Mouse (Mus musculus) kidney, embryonic 15.5 days (tissue): ENCODE measurements at regions not wholly inside any gene's neighbourhood (a gene's known extent, or its start where the extent isn't known, plus 50 kb on each side); places are given as distances from the start of the nearest gene placed in this dataset.

Experiments
- ATAC-seq: fragments of 200-750 bp; cut with Nextera tagmentation; replicated peaks from 2 replicates; pipeline ENCODE4 v1.8.0; 2017; ENCODE audit warnings: moderate TSS enrichment; ENCODE audit not compliant: low FRiP score
- H3K27ac ChIP-seq: fragments of 300-500 bp; sonication (generic); 2 replicates; pipeline ENCODE4 v1.5.1; 2015; ENCODE audit warnings: mild to moderate bottlenecking, inconsistent platforms
- H3K27me3 ChIP-seq: fragments of 300-500 bp; sonication (generic); 2 replicates; pipeline ENCODE4 v1.6.1; 2015; ENCODE audit warnings: inconsistent platforms
- H3K36me3 ChIP-seq: fragments of 300-500 bp; sonication (generic); 2 replicates; pipeline ENCODE4 v1.6.1; 2015; ENCODE audit warnings: inconsistent platforms
- H3K4me1 ChIP-seq: fragments of 300-500 bp; sonication (generic); 2 replicates; pipeline ENCODE4 v1.6.1; 2015; ENCODE audit warnings: inconsistent platforms
- H3K4me2 ChIP-seq: fragments of 300-500 bp; sonication (generic); 2 replicates; pipeline ENCODE4 v1.6.1; 2015; ENCODE audit warnings: moderate library complexity, mild to moderate bottlenecking, inconsistent platforms
- H3K4me3 ChIP-seq: fragments of 300-500 bp; sonication (generic); replicated peaks from 2 replicates; pipeline ENCODE4 v1.5.1; 2015; ENCODE audit warnings: mild to moderate bottlenecking, inconsistent platforms
- H3K9ac ChIP-seq: fragments of 300-500 bp; sonication (generic); 2 replicates; pipeline ENCODE4 v1.6.1; 2015; ENCODE audit warnings: mild to moderate bottlenecking, inconsistent platforms
- H3K9me3 ChIP-seq: fragments of 300-500 bp; sonication (generic); replicated peaks from 2 replicates; pipeline ENCODE4 v1.6.1; 2016; ENCODE audit warnings: inconsistent platforms
- WGBS: fragments of 180-500 bp; shearing (Covaris S2); methylation state at CpG from one replicate; pipeline ENCODE4 v1.1.7; 2015; ENCODE audit warnings: mixed read lengths; 5-methylcytosine and 5-hydroxymethylcytosine counted together

GRCm38 (mm10) chr9:12157157-12157556 is 1088.5 kb downstream of the Jrkl start:
- Histone ChIP-seq H3K9me3 (0 out of 2 replicates have a peak, but pooled peaks cover 3% of the 10 kb centered on the region), H3K27ac (no peak overlapping the region), H3K4me1 (no peaks in the 10 kb centered on the region), H3K4me3 (no peak overlapping the region), H3K36me3 (no peaks in the 10 kb centered on the region), H3K9ac (no peak overlapping the region), H3K4me2 (no peak overlapping the region), H3K27me3 (no peaks in the 10 kb centered on the region)
- whole genome bisulfite sequencing: 50% methylated on average over 2 of the region's 2 CpGs
- peak; percentile 49; the same call in 1 of the 2 replicates for ATAC-seq

- Histone ChIP-seq H3K4me2 (no peak overlapping the region), H3K27ac (no peak overlapping the region), H3K4me3 (no peak overlapping the region), H3K4me1 (no peaks in the 10 kb centered on the region), H3K9ac (no peak overlapping the region), H3K27me3 (no peaks in the 10 kb centered on the region), H3K9me3 (no peaks in the 10 kb centered on the region), H3K36me3 (no peaks in the 10 kb centered on the region)
- no peak for ATAC-seq
These were observed 1132.3 kb downstream of the Jrkl start for GRCm38 (mm10) chr9:12113374-12113773.
